Comparison of ENCODE assay signal across 20 mouse cellular contexts in genomic region chr11:113042710-113043109, GRCm38 (mm10).
A peak's percentile ranks its signal among the peaks of the same experiment; 100 is the strongest.
DNase-seq lines count a peak whose midpoint lies in the region; ATAC-seq and TF ChIP-seq lines count a peak whose summit lies in the region.
"Had no signal": no experiment of that assay in that cellular context is flagged by ENCODE, and none has a peak within 500 bp of the region (broad histone marks: within the 10 kb centered on the region; RNA-seq: fewer than 3 reads in every experiment).

No protein-coding gene starts in this region.

- peak; percentile 40; the same call in 1 of the 2 replicates for ATAC-seq in embryonic facial prominence, embryonic 13.5 days (ENCODE audit: insufficient number of reproducible peaks, insufficient read depth, low FRiP score, low TSS enrichment, low read depth)
- peak; percentile 55 for ATAC-seq in embryonic facial prominence, embryonic 14.5 days (ENCODE audit: low read depth)
- ATAC-seq in lung, embryonic 14.5 days (ENCODE audit: insufficient read depth), result peak; percentile 76
- no peak for ATAC-seq in granulocyte monocyte progenitor cell, adult 5-6 weeks (replicated peaks; ENCODE audit: poor library complexity, severe bottlenecking)

- no peak overlapping the region for H3K4me3 ChIP-seq in embryonic facial prominence, embryonic 13.5 days
- H3K4me3 ChIP-seq in embryonic facial prominence, embryonic 10.5 days, result no peak overlapping the region
- no peak overlapping the region for H3K4me3 ChIP-seq in embryonic facial prominence, embryonic 14.5 days (ENCODE audit: low read depth, low read length)
- no peak overlapping the region for H3K4me3 ChIP-seq in lung, embryonic 14.5 days (ENCODE audit: low read depth, low read length)
- H3K4me3 ChIP-seq: heart, embryonic 12.5 days; hindbrain, embryonic 15.5 days; layer of hippocampus, adult 2 months; limb, embryonic 12.5 days; midbrain, embryonic 12.5 days had no signal

- H3K27me3 ChIP-seq in embryonic facial prominence, embryonic 13.5 days, result no peaks in the 10 kb centered on the region
- peaks cover 11% of the 10 kb centered on the region for H3K27me3 ChIP-seq in embryonic facial prominence, embryonic 10.5 days (replicated peaks; ENCODE audit: low read depth, poor library complexity, severe bottlenecking)
- H3K27me3 ChIP-seq in embryonic facial prominence, embryonic 14.5 days (replicated peaks; ENCODE audit: control insufficient read depth, insufficient read depth, low read length), result no peaks in the 10 kb centered on the region
- H3K27me3 ChIP-seq in lung, embryonic 14.5 days (ENCODE audit: insufficient read depth, low read length), result no peaks in the 10 kb centered on the region
- H3K27me3 ChIP-seq: heart, embryonic 12.5 days; hindbrain, embryonic 15.5 days; limb, embryonic 12.5 days had no signal

- no peak overlapping the region for H3K27ac ChIP-seq in embryonic facial prominence, embryonic 13.5 days
- no peak overlapping the region for H3K27ac ChIP-seq in embryonic facial prominence, embryonic 10.5 days (replicated peaks)
- H3K27ac ChIP-seq in embryonic facial prominence, embryonic 14.5 days (replicated peaks; ENCODE audit: low read depth, low read length), result no peak overlapping the region
- no peak overlapping the region for H3K27ac ChIP-seq in lung, embryonic 14.5 days (ENCODE audit: low read depth)
- H3K27ac ChIP-seq: hindbrain, embryonic 15.5 days; layer of hippocampus, adult 2 months; limb, embryonic 12.5 days; macrophage; midbrain, embryonic 12.5 days had no signal

- WGBS in embryonic facial prominence, embryonic 13.5 days, result 45% methylated on average over 5 of the region's 5 CpGs
- 57% methylated on average over 5 of the region's 5 CpGs for WGBS in embryonic facial prominence, embryonic 10.5 days
- 53% methylated on average over 5 of the region's 5 CpGs for WGBS in embryonic facial prominence, embryonic 14.5 days
- 22% methylated on average over 5 of the region's 5 CpGs for WGBS in lung, embryonic 14.5 days

- no peak overlapping the region for H3K4me2 ChIP-seq in embryonic facial prominence, embryonic 13.5 days
- no peak overlapping the region for H3K4me2 ChIP-seq in embryonic facial prominence, embryonic 14.5 days (ENCODE audit: low read depth, low read length)
- H3K4me2 ChIP-seq in lung, embryonic 14.5 days, result no peak overlapping the region
- H3K4me2 ChIP-seq: heart, embryonic 12.5 days; hindbrain, embryonic 15.5 days; limb, embryonic 12.5 days; midbrain, embryonic 12.5 days had no signal

- H3K36me3 ChIP-seq in embryonic facial prominence, embryonic 13.5 days, result no peaks in the 10 kb centered on the region; the same call in 1 of the 2 replicates
- H3K36me3 ChIP-seq in embryonic facial prominence, embryonic 10.5 days (replicated peaks), result peaks cover 14% of the 10 kb centered on the region
- no peaks in the 10 kb centered on the region; the same call in 1 of the 2 replicates for H3K36me3 ChIP-seq in embryonic facial prominence, embryonic 14.5 days (ENCODE audit: control insufficient read depth, insufficient read depth, low read length)
- no peaks in the 10 kb centered on the region for H3K36me3 ChIP-seq in lung, embryonic 14.5 days (ENCODE audit: insufficient read depth)
- H3K36me3 ChIP-seq: heart, embryonic 12.5 days; hindbrain, embryonic 15.5 days; midbrain, embryonic 12.5 days had no signal

- peaks cover 27% of the 10 kb centered on the region for H3K4me1 ChIP-seq in embryonic facial prominence, embryonic 13.5 days
- H3K4me1 ChIP-seq in embryonic facial prominence, embryonic 10.5 days, result peaks cover 53% of the 10 kb centered on the region
- peaks cover 13% of the 10 kb centered on the region for H3K4me1 ChIP-seq in embryonic facial prominence, embryonic 14.5 days (ENCODE audit: control insufficient read depth, insufficient read depth, low read length)
- peaks cover 14% of the 10 kb centered on the region for H3K4me1 ChIP-seq in lung, embryonic 14.5 days (ENCODE audit: insufficient read depth)

- no peak overlapping the region for H3K9ac ChIP-seq in embryonic facial prominence, embryonic 13.5 days
- no peak overlapping the region for H3K9ac ChIP-seq in embryonic facial prominence, embryonic 14.5 days (ENCODE audit: low read depth, low read length)
- no peak overlapping the region for H3K9ac ChIP-seq in lung, embryonic 14.5 days
- H3K9ac ChIP-seq: heart, embryonic 12.5 days; hindbrain, embryonic 15.5 days; limb, embryonic 12.5 days; midbrain, embryonic 12.5 days had no signal

- no peak for TF ChIP-seq CTCF in lung, embryonic 14.5 days (IDR thresholded peaks at IDR 0.05; ENCODE audit: low read depth)

- no peak for DNase-seq in embryonic facial prominence, embryonic 10.5 days (ENCODE audit: low spot score)
- DNase-seq in embryonic facial prominence, embryonic 14.5 days (ENCODE audit: low spot score), result peak; percentile 56
- peak; percentile 57 for DNase-seq in lung, embryonic 14.5 days
- DNase-seq in lung, postnatal 4 days, result peak; percentile 30 to 65
- no peak for DNase-seq in right cerebral cortex, postnatal 4 days
- no peak for DNase-seq in left cerebral cortex, adult 18-20 months (ENCODE audit: low spot score in 2 of 2)
- DNase-seq: adrenal gland, postnatal 14 days; cerebellum, adult 18-20 months; cerebellum, postnatal 36 days; kidney, adult 2 months; right cerebral cortex, postnatal 25 days; thymus, adult 18-20 months had no signal

- no peaks in the 10 kb centered on the region for H3K9me3 ChIP-seq in embryonic facial prominence, embryonic 13.5 days
- H3K9me3 ChIP-seq in embryonic facial prominence, embryonic 10.5 days, result no peaks in the 10 kb centered on the region
- no peaks in the 10 kb centered on the region for H3K9me3 ChIP-seq in embryonic facial prominence, embryonic 14.5 days (ENCODE audit: control insufficient read depth, low read length)
- H3K9me3 ChIP-seq in lung, embryonic 14.5 days (ENCODE audit: low read depth, low read length), result no peaks in the 10 kb centered on the region
- H3K9me3 ChIP-seq: heart, embryonic 12.5 days; hindbrain, embryonic 15.5 days; limb, embryonic 12.5 days; midbrain, embryonic 12.5 days had no signal

Comparison
In these comparisons a context has a peak if more than half of its experiments do, and no peak if none do; other contexts are left out.
1. DNase-seq: peak in embryonic facial prominence, embryonic 14.5 days (single experiment), lung, embryonic 14.5 days (single experiment) and lung, postnatal 4 days (2 of 2); none in embryonic facial prominence, embryonic 10.5 days (single experiment), right cerebral cortex, postnatal 4 days (single experiment) and left cerebral cortex, adult 18-20 months (0 of 2).